In the genomic region with DNA sequence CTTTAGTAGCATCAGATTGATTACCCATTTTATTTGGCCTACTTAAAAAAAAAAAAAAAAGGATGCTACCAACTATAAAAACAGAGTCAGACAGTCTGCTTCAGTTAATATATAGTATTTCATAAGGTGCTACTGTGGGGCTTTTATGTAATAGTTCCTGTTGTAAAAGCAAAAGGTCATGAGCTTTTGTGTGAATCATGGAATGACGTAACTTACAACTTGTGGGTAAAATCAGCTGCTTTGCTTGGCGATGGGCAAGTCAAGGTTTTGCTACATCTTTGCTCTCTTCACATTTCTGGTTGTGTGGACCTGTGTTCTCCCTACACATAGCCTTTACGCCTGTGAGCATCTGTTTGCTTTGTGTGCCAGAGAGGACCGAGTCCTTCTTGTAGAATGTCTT, we compare ENCODE assay signal across 25 mouse cellular contexts.
DNase-seq lines count a peak whose midpoint lies in the region; ATAC-seq and TF ChIP-seq lines count a peak whose summit lies in the region.
"Had no signal": no experiment of that assay in that cellular context is flagged by ENCODE, and none has a peak within 500 bp of the region (broad histone marks: within the 10 kb centered on the region; RNA-seq: fewer than 3 reads in every experiment).

No protein-coding gene starts in this region.

- H3K36me3 ChIP-seq in lung, postnatal 0 days (ENCODE audit: insufficient read depth, low read length) = no peaks in the 10 kb centered on the region
- H3K36me3 ChIP-seq in stomach, postnatal 0 days (ENCODE audit: control insufficient read depth, insufficient read depth, low read length) = no peaks in the 10 kb centered on the region
- H3K36me3 ChIP-seq: forebrain, embryonic 10.5 days; heart, embryonic 12.5 days; heart, embryonic 15.5 days; hindbrain, embryonic 10.5 days; hindbrain, embryonic 13.5 days had no signal

- peak; percentile 18 for DNase-seq in adrenal gland, adult 2 months
- no peak for DNase-seq in adrenal gland, postnatal 4 days (ENCODE audit: low spot score in 2 of 2)
- peak; percentile 29 for DNase-seq in lung, postnatal 0 days (ENCODE audit: low spot score)
- DNase-seq in lung, postnatal 10 days = no peak
- DNase-seq in stomach, postnatal 0 days (ENCODE audit: low spot score) = no peak
- no peak for DNase-seq in thymus, postnatal 0 days (ENCODE audit: low spot score)
- DNase-seq: cerebellum, adult 18-20 months; cerebellum, adult 9-10 months; cerebellum, postnatal 14 days; gastrocnemius, adult 2 months; gastrocnemius, postnatal 14 days; heart, adult 18-20 months; heart, postnatal 10 days; heart, postnatal 36 days had no signal

- ATAC-seq in lung, postnatal 0 days = no peak
- ATAC-seq in megakaryocyte, adult 5-6 weeks (ENCODE audit: poor library complexity, severe bottlenecking) = peak; percentile 69
- no peak for ATAC-seq in stomach, postnatal 0 days (ENCODE audit: low FRiP score, low TSS enrichment)
- ATAC-seq: activated CD4-positive, CD25-positive, alpha-beta regulatory T cell, adult 4 months; CD4-positive, CD25-positive, alpha-beta regulatory T cell, adult 4 months; forebrain, embryonic 13.5 days; forebrain, embryonic 16.5 days; hindbrain, embryonic 16.5 days had no signal

- H3K27me3 ChIP-seq in lung, postnatal 0 days (replicated peaks; ENCODE audit: insufficient read depth, low read length) = no peaks in the 10 kb centered on the region
- H3K27me3 ChIP-seq in stomach, postnatal 0 days (ENCODE audit: control insufficient read depth, insufficient read depth, low read length) = no peaks in the 10 kb centered on the region
- H3K27me3 ChIP-seq: forebrain, embryonic 13.5 days; heart, embryonic 12.5 days; heart, embryonic 15.5 days; hindbrain, embryonic 13.5 days had no signal

- H3K27ac ChIP-seq in lung, postnatal 0 days (ENCODE audit: low read length) = no peak overlapping the region
- H3K27ac ChIP-seq in stomach, postnatal 0 days (replicated peaks) = no peak overlapping the region
- H3K27ac ChIP-seq: forebrain, embryonic 10.5 days; forebrain, embryonic 13.5 days; gastrocnemius, adult 2 months; heart, embryonic 15.5 days; hindbrain, embryonic 10.5 days; hindbrain, embryonic 13.5 days had no signal

- no peaks in the 10 kb centered on the region for H3K4me1 ChIP-seq in lung, postnatal 0 days (ENCODE audit: insufficient read depth, low read depth, low read length)
- H3K4me1 ChIP-seq in stomach, postnatal 0 days (replicated peaks; ENCODE audit: control insufficient read depth, insufficient read depth) = no peaks in the 10 kb centered on the region
- H3K4me1 ChIP-seq: forebrain, embryonic 13.5 days; hindbrain, embryonic 10.5 days; hindbrain, embryonic 13.5 days had no signal

- WGBS in lung, postnatal 0 days = 82% methylated on average over 4 of the region's 4 CpGs
- WGBS in stomach, postnatal 0 days = 88% methylated on average over 4 of the region's 4 CpGs

- no peaks in the 10 kb centered on the region for H3K9me3 ChIP-seq in lung, postnatal 0 days (ENCODE audit: low read length)
- no peaks in the 10 kb centered on the region for H3K9me3 ChIP-seq in stomach, postnatal 0 days (ENCODE audit: control insufficient read depth, low read length)
- H3K9me3 ChIP-seq: forebrain, embryonic 10.5 days; forebrain, embryonic 13.5 days; heart, embryonic 12.5 days; heart, embryonic 15.5 days; hindbrain, embryonic 10.5 days; hindbrain, embryonic 13.5 days had no signal

- H3K4me2 ChIP-seq in lung, postnatal 0 days (replicated peaks; ENCODE audit: low read depth, low read length) = no peak overlapping the region
- no peak overlapping the region for H3K4me2 ChIP-seq in stomach, postnatal 0 days (replicated peaks; ENCODE audit: low read depth)
- H3K4me2 ChIP-seq: forebrain, embryonic 13.5 days; heart, embryonic 12.5 days; heart, embryonic 15.5 days; hindbrain, embryonic 13.5 days had no signal

- H3K4me3 ChIP-seq in lung, postnatal 0 days (ENCODE audit: low read depth, low read length) = no peak overlapping the region
- H3K4me3 ChIP-seq in stomach, postnatal 0 days (ENCODE audit: low read depth, low read length) = no peak overlapping the region
- H3K4me3 ChIP-seq: forebrain, embryonic 10.5 days; forebrain, embryonic 13.5 days; gastrocnemius, adult 2 months; heart, embryonic 12.5 days; heart, embryonic 15.5 days; hindbrain, embryonic 10.5 days; hindbrain, embryonic 13.5 days had no signal

- TF ChIP-seq CTCF in lung, postnatal 0 days (IDR thresholded peaks at IDR 0.05) = no peak
- TF ChIP-seq CTCF in stomach, postnatal 0 days (IDR thresholded peaks at IDR 0.05; ENCODE audit: low read depth) = no peak

- no peak for TF ChIP-seq EP300 in lung, postnatal 0 days (IDR thresholded peaks at IDR 0.05)
- no peak for TF ChIP-seq EP300 in stomach, postnatal 0 days (optimal IDR thresholded peaks at IDR 0.05)

- H3K9ac ChIP-seq in lung, postnatal 0 days (replicated peaks; ENCODE audit: low read depth) = no peak overlapping the region
- H3K9ac ChIP-seq in stomach, postnatal 0 days (ENCODE audit: low read length) = no peak overlapping the region
- H3K9ac ChIP-seq: forebrain, embryonic 13.5 days; heart, embryonic 12.5 days; heart, embryonic 15.5 days; hindbrain, embryonic 13.5 days had no signal

Comparison
In these comparisons a context has a peak if more than half of its experiments do, and no peak if none do; other contexts are left out.
1. DNase-seq: peak in adrenal gland, adult 2 months (single experiment) and lung, postnatal 0 days (single experiment); none in adrenal gland, postnatal 4 days (0 of 2), lung, postnatal 10 days (single experiment), stomach, postnatal 0 days (single experiment) and thymus, postnatal 0 days (single experiment).